Comparison of ENCODE assay signal across 22 mouse cellular contexts in genomic region chr9:48612542-48612941, GRCm38 (mm10). TPM values are rescaled to one million over a fixed set of nuclear protein-coding genes. Genes with fewer than 3 reads are reported as not detected.
DNase-seq lines count a peak whose midpoint lies in the region; TF ChIP-seq lines count a peak whose summit lies in the region.
"Had no signal": no experiment of that assay in that cellular context is flagged by ENCODE, and none has a peak within 500 bp of the region (broad histone marks: within the 10 kb centered on the region; RNA-seq: fewer than 3 reads in every experiment).

No protein-coding gene starts in this region.

- no peak overlapping the region for H3K27ac ChIP-seq in heart, adult 2 months
- peak overlapping the region; percentile 47; the same call in 1 of the 2 replicates for H3K27ac ChIP-seq in brown adipose tissue, adult 24 weeks (replicated peaks; ENCODE audit: low read depth, low read length)
- H3K27ac ChIP-seq: hindbrain, embryonic 10.5 days; hindbrain, postnatal 0 days; kidney, postnatal 0 days; left cerebral cortex, adult 2 months; liver, embryonic 14.5 days had no signal

- H3K79me2 ChIP-seq in heart, adult 2 months (replicated peaks; ENCODE audit: control insufficient read depth, insufficient read depth, low read length) = no peaks in the 10 kb centered on the region

- H3K9ac ChIP-seq in heart, adult 2 months (ENCODE audit: low read depth, low read length) = no peak overlapping the region
- H3K9ac ChIP-seq: liver, embryonic 14.5 days had no signal

- H3K4me3 ChIP-seq in heart, adult 2 months = no peak overlapping the region
- H3K4me3 ChIP-seq in brown adipose tissue, adult 24 weeks (ENCODE audit: insufficient read depth, low read depth, low read length) = no peak overlapping the region
- H3K4me3 ChIP-seq: hindbrain, embryonic 10.5 days; left cerebral cortex, adult 2 months; myocyte had no signal

- TF ChIP-seq POLR2A in heart, adult 2 months (IDR thresholded peaks at IDR 0.05; ENCODE audit: insufficient read depth, low read depth, low read length) = no peak

- H3K27me3 ChIP-seq in heart, adult 2 months (ENCODE audit: control insufficient read depth, insufficient read depth, low read length) = no peaks in the 10 kb centered on the region

- 69% methylated on average over 5 of the region's 5 CpGs for WGBS in heart, adult 2 months

- peaks cover 6% of the 10 kb centered on the region; the same call in 1 of the 2 replicates for H3K4me1 ChIP-seq in heart, adult 2 months (ENCODE audit: control insufficient read depth, insufficient read depth, low read length)
- H3K4me1 ChIP-seq in brown adipose tissue, adult 24 weeks (ENCODE audit: control insufficient read depth, insufficient read depth, insufficient read length, low read length) = no peaks in the 10 kb centered on the region; the same call in 1 of the 2 replicates

- no peak for TF ChIP-seq CTCF in heart, adult 2 months (IDR thresholded peaks at IDR 0.05)

- intact Hi-C loops in heart, adult 2 months (cut with DNase I) = loop anchor here (10.0 kb wide), 2 partner anchors 348 to 372 kb away; partner anchors contain the start of gene Usp28

- peak; percentile 52; the same call in 1 of the 2 replicates for TF ChIP-seq EP300 in heart, adult 2 months (IDR thresholded peaks at IDR 0.05; ENCODE audit: insufficient read depth, low read depth, low read length)

- no peaks in the 10 kb centered on the region for H3K36me3 ChIP-seq in heart, adult 2 months (ENCODE audit: control insufficient read depth, insufficient read depth, low read length)
- H3K36me3 ChIP-seq: G1E; hindbrain, embryonic 10.5 days had no signal

- peak; percentile 23 for DNase-seq in adrenal gland, postnatal 14 days
- no peak for DNase-seq in adrenal gland, adult (ENCODE audit: inconsistent age in 2 of 2, low spot score in 1 of 2)
- peak in 1 of 2 experiments; percentile 53 for DNase-seq in heart, adult 2 months
- DNase-seq in heart, postnatal 4 days = no peak
- DNase-seq in kidney, postnatal 36 days = peak; percentile 16 to 58
- no peak for DNase-seq in kidney, postnatal 10 days
- DNase-seq in embryo, embryonic 10 days (ENCODE audit: low spot score) = no peak
- DNase-seq: layer of hippocampus, adult 9-11 months; left cerebral cortex, postnatal 4 days; midbrain, embryonic 14.5 days; spleen, adult 18-20 months; thymus, postnatal 25 days had no signal

RNA-seq across cellular contexts. Expression of gene Nnmt, which starts 7.6 kb away (rescaled TPM):
- total RNA-seq in adrenal gland, postnatal 14 days (2021) = 14.4 and 20.7 TPM in 2 replicates
- 1 to 10 TPM; 4.1 to 4.3 TPM for total RNA-seq in heart, adult 2 months (2021)
- 3.3 and 3.4 TPM in 2 replicates for polyA plus RNA-seq in heart, adult 2 months (2012; rRNA removed)
- 10 to 100 TPM; 10.3 to 13.6 TPM for total RNA-seq in heart, postnatal 4 days (2021)
- polyA plus RNA-seq in brown adipose tissue, adult 24 weeks (2012; ENCODE audit: insufficient read depth, insufficient read length, missing spikeins) = 45.3 and 55.6 TPM in 2 replicates
- total RNA-seq: granulocyte monocyte progenitor cell, adult 5-6 weeks; hindbrain, postnatal 0 days had no signal
- polyA plus RNA-seq: activated CD4-positive, CD25-positive, alpha-beta regulatory T cell, adult 4 months; G1E had no signal

Comparison
In these comparisons a context has a peak if more than half of its experiments do, and no peak if none do; other contexts are left out.
1. DNase-seq: peak in adrenal gland, postnatal 14 days (single experiment) and kidney, postnatal 36 days (2 of 2); none in adrenal gland, adult (0 of 2), heart, postnatal 4 days (single experiment), kidney, postnatal 10 days (single experiment) and embryo, embryonic 10 days (single experiment).